Mouse (Mus musculus): ENCODE data around the gene Hmces. TPM values are rescaled to one million over a fixed set of nuclear protein-coding genes. Genes with fewer than 3 reads are reported as not detected.

The Hmces gene
- 10 to 100 TPM; 25.8 to 27.3 TPM for total RNA-seq (2021)

DNA sequence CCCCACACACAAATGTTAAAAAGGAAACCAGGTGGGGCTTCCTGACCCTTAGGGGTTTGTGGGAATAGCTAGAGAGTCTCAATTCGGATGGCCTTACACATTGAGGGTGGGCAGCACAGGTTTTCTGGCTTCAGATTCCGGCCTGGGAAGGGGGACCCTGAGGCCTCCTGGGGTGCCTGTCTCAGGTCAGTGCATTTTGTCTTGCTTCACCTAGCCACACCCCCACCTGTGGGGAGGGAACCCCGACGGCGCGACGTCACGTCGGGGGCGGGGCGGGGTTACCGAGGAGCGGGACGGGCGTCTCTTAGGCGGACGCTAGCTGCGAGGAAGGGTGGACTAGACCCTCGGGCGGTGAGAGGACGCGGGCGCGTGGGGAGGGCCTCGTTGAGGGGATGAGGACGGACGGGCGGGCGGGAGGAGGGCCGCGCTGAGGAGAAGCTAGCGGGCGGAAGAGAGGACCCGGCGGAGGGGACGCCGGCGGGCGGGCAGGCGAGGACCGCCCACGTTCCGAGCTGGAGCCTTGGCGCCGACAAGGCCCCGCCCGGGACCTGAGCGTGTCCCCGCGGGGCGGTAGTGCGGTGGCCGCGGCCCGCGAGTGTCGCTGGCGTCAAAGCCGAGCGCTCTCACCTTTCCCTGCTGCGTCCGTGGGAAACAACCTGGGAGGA is at the start of gene Hmces:
Hmces (plus strand) TSS at position 275 of the 665 bp plus-strand sequence.
- intact Hi-C loops (cut with DNase I) = loop anchor here (5.0 kb wide), 1 partner anchor 69 kb away; the partner anchor contains the start of gene H1fx
- peak; percentile 20 to 85 for DNase-seq (ENCODE audit: extremely low spot score in 1 of 2, low spot score in 2 of 2)

DNA sequence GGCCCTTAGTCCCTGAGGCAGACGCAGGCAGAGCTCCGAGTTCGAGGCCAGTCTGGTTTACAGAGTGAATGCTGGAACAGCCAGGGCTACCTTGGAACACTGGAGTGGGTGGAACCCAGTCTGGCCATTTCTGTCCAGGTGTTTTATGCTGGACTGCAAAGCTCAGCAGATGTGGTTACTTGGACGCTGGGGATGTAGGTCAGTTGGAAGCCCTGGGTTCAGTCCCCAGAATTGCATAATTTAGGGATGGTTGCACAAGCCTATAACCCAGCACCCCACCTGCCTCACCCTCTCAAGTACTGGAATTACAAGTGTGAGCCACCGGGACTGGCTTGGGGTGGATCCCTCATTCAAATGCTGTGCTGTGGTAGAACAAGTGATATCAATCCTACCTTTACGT is 47.5 kb upstream of the Hmces start:
- intact Hi-C loops (cut with DNase I) = no loop called here
- DNase-seq (ENCODE audit: extremely low spot score in 1 of 2, low spot score in 2 of 2) = no peak

DNA sequence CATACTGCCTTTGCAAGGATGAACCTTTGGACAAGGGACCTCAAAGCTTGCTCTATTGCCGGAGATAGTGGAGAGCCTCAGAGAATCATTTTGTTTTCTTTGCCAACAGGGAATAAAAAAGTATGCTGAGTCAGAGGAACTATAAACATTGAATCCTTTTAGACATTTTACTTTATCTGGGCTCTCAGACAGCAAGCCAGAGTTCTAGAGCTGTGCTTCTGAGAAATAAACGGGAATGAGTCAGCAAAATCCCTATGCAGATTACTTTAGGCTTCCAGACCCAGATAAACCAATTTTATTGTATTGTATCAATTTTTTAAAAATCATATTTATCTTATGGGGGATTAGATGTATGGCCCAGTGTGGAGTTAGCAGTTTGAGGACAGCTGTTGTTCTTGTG is 46.5 kb upstream of the Hmces start:
- no peak for DNase-seq (ENCODE audit: extremely low spot score in 1 of 2, low spot score in 2 of 2)
- intact Hi-C loops (cut with DNase I) = no loop called here

DNA sequence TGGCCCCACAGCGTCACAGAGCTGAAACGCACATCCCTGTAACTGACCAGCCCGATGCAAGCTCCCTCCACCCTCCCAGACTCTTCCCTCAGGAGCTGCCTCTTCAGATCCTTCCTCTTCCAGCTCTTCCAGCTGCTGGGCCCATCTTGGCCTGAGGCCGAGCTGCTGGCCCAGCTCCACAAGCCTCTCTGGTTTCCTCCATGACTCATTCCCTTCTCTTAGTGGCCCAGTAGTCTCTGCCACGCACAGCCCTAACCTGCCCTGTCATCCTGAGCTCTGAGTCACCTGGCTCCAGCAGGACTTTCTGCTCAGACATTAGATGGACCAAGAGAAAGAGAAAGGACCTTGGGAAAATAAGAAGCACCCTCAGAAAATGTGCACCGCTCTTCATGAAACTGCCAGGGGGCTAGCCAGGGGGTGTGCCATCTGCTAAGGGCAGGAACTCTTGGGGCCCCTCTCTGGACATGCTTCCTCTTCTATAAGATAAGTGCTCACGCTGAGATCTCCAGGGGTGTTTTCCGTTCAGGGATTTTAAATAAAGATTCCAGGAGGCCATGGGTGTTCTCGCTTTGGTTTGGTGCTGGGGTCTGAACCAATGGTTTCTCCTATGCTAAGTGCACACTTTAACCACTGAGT is 44.7 kb upstream of the Hmces start:
- DNase-seq (ENCODE audit: extremely low spot score in 1 of 2, low spot score in 2 of 2) = peak in 1 of 2 experiments; percentile 65
- intact Hi-C loops (cut with DNase I) = no loop called here

GRCm38 (mm10) chr6:87870440-87870839 is 43.3 kb upstream of the Hmces start:
- intact Hi-C loops (cut with DNase I) = no loop called here
- no peak for DNase-seq (ENCODE audit: extremely low spot score in 1 of 2, low spot score in 2 of 2)

DNA sequence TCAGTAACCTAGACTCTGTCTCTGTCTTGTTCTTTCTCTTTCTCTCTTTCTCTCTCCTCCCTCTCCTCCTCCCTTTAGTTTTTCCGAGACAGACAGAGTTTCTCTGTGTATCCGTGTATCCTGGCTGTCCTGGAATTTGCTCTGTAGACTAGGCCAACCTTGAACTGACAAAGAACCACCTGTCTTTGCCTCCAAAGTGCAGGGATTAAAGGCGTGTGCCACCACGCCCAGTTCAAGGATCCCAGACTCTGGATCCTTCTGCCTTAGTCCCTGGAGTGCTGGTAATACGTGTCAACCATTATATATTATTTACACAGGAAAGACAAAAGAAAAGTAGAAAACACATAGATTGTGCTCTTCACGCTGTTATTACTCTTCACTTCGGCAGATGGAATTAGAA is 42.5 kb upstream of the Hmces start:
- no peak for DNase-seq (ENCODE audit: extremely low spot score in 1 of 2, low spot score in 2 of 2)
- intact Hi-C loops (cut with DNase I) = no loop called here

- DNase-seq (ENCODE audit: extremely low spot score in 1 of 2, low spot score in 2 of 2) = no peak
- intact Hi-C loops (cut with DNase I) = no loop called here
Observed at GRCm38 (mm10) chr6:87873104-87873503, 40.6 kb upstream of the Hmces start.

DNA sequence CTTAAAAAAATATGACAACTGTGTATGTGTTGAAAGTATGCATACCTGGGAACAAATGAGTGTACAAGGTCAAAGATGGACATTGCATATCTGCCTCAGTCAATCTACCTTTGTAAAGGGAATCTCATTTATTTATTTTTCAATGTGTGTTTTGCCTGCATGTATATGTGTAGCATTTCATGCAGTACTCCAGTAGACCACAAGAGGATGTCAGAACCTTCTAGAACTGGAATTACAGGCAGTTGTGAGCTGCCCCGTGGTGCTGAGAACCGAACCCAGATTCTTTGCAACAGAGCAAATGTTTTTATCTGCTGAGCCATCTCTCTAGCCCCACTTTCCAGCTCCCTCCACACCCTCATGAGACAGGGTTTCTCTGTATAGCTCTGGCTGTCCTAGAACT is 39.8 kb upstream of the Hmces start:
- intact Hi-C loops (cut with DNase I) = no loop called here
- DNase-seq (ENCODE audit: extremely low spot score in 1 of 2, low spot score in 2 of 2) = no peak

GRCm38 (mm10) chr6:87875083-87875482 is 38.7 kb upstream of the Hmces start:
- DNase-seq (ENCODE audit: extremely low spot score in 1 of 2, low spot score in 2 of 2) = no peak

GRCm38 (mm10) chr6:87875562-87875961 is 38.2 kb upstream of the Hmces start:
- no peak for DNase-seq (ENCODE audit: extremely low spot score in 1 of 2, low spot score in 2 of 2)
- intact Hi-C loops (cut with DNase I) = no loop called here

More at GRCm38 (mm10) chr6:87875083-87875482, 38.7 kb upstream of the Hmces start:
- intact Hi-C loops (cut with DNase I) = no loop called here

DNA sequence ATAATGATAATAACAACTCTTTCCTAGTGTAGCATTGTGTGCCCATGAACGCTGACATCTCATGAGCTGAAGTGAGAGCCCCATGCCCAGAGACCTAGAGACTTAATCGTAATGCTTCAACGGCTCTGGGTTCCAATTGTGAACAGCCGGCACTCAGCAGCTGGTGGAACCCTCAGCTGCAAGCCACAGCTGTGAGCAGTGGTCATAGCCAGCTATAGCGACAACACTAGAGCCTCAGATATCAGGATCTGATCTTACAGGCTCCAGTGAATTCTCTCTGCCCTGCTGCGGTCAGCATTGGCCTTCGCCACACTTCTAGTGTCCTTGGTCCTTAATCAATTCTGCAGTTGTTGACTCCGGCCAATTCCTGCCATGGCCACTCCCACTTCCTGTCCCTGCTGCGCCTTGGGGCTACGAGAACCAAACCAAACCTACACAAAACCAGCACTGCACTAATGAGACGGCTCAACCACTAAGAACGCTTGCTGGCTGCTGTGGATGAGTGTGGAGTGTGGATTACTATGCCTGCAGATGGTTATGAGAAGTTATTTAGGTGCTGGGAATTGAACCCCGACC is 37.6 kb upstream of the Hmces start:
- peak in 1 of 2 experiments; percentile 52 for DNase-seq (ENCODE audit: extremely low spot score in 1 of 2, low spot score in 2 of 2)
- intact Hi-C loops (cut with DNase I) = no loop called here

DNA sequence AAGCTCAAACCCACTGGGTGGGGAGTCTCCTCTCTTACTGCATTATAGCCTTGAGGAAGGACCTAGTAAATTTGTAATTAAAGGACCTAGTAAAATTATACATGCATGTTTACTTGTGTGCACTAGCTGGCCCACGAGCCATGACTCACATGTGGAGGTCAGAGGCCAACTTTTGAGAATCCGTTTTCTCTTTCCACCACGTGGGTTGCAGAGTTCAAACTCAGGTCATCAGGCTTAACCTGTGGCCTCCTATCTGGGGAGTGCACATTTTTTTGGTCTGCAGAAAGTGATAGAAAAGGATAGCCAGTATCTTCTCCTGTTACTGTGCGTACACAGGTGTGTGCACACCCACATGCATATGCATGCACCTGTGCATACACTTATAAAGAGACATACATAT is 34.7 kb upstream of the Hmces start:
- intact Hi-C loops (cut with DNase I) = no loop called here
- no peak for DNase-seq (ENCODE audit: extremely low spot score in 1 of 2, low spot score in 2 of 2)

- no peak for DNase-seq (ENCODE audit: extremely low spot score in 1 of 2, low spot score in 2 of 2)
- intact Hi-C loops (cut with DNase I) = no loop called here
Observed at GRCm38 (mm10) chr6:87879628-87880027, 34.1 kb upstream of the Hmces start.

DNA sequence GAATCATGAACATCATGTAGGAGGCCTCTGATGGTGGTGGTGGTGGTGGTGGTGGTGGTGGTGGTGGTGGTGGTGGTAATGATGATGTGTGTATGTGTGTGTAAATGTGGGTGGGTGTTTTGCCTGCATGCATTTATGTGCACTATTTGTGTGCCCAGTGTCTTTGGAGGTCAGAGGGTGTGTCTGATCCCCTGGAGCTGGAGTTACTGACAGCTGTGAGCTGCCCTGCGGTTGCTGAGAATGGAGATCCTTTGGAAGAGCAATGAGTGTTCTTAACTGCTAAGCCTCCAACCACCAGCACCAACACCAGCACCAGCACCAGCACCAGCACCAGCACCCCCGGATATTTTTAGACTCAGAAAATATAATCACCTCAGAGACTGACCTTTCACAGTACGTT is 31.5 kb upstream of the Hmces start:
- no peak for DNase-seq (ENCODE audit: extremely low spot score in 1 of 2, low spot score in 2 of 2)
- intact Hi-C loops (cut with DNase I) = no loop called here

- intact Hi-C loops (cut with DNase I) = no loop called here
- peak; percentile 84 to 85 for DNase-seq (ENCODE audit: extremely low spot score in 1 of 2, low spot score in 2 of 2)
Observed at GRCm38 (mm10) chr6:87882816-87883215, 30.9 kb upstream of the Hmces start.

- DNase-seq (ENCODE audit: extremely low spot score in 1 of 2, low spot score in 2 of 2) = no peak
- intact Hi-C loops (cut with DNase I) = no loop called here
Observed at GRCm38 (mm10) chr6:87886721-87887120, 27.0 kb upstream of the Hmces start.

DNA sequence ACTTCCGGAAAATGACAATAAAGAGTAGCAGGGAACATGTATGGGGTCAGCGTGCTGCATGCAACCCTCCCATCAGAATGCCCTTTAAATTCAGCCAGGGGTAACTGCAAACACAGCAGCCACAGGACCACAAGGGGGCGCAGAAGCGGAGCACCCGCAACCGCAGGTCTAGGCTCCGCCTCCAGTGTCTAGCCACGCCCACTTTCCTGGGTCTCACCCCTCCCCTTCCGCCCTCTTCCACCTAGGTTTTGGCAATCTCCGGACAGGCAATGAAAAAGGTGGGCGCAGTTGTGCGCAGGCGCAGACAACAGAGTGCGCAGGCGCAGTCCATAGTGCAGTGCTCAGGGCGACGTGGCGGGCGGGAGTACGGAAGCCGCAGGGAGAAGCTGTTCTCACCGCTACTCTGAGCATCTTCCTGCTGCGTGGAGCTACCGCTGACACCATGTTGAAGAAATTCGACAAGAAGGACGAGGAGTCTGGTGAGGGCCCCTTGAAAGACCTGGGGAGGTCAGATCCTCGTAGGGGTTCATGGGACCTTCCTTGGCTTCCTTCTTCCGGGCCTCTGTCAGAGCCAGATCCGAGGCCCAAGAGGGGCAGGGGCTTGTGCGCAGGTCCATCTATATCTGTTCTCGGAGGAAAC is 26.0 kb upstream of the Hmces start, which contains the start of gene Copg1:
Copg1 (plus strand) TSS at position 221 of the 640 bp plus-strand sequence.
- intact Hi-C loops (cut with DNase I) = no loop called here
- DNase-seq (ENCODE audit: extremely low spot score in 1 of 2, low spot score in 2 of 2) = peak; percentile 99

DNA sequence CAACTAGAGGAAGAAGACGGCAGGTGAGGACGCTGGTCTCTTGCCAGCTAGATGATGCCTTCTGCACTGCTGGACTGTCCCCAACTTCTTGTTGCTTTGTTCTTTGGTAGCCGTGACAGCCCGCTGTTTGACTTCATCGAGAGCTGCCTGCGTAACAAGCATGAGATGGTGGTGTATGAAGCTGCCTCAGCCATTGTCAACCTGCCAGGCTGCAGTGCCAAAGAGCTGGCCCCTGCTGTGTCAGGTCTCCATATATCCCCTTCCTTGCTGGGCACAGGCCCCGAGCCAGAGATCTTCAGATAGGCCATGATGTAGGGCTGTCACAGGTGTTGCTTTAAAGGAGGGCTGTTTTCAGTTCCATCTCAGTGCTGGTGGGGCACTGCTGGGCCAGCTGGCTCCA is 19.8 kb upstream of the Hmces start:
- no peak for DNase-seq (ENCODE audit: extremely low spot score in 1 of 2, low spot score in 2 of 2)
- intact Hi-C loops (cut with DNase I) = no loop called here

DNA sequence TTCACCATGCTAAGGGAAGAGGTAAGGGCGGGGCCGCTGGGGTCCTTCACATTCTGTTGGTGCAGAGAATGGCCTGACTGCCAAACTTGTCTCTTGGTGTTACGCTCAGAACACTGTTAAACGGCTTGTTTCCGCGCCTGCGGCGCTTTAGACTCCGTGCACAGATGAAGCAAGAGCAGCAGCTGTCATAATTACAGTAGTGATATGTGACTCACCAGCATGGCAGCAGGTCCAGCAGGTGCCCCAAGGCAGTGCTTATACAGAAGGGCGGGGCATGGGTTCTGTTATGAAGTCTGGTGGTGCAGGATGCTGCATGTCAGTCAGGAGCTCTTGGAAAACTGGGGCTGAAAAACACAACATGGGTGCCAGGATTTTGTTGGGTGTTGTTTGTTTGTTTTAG is 15.7 kb upstream of the Hmces start:
- no peak for DNase-seq (ENCODE audit: extremely low spot score in 1 of 2, low spot score in 2 of 2)
- intact Hi-C loops (cut with DNase I) = loop anchor here (5.0 kb wide), 1 partner anchor 199 kb away; no protein-coding TSS in a partner anchor

DNA sequence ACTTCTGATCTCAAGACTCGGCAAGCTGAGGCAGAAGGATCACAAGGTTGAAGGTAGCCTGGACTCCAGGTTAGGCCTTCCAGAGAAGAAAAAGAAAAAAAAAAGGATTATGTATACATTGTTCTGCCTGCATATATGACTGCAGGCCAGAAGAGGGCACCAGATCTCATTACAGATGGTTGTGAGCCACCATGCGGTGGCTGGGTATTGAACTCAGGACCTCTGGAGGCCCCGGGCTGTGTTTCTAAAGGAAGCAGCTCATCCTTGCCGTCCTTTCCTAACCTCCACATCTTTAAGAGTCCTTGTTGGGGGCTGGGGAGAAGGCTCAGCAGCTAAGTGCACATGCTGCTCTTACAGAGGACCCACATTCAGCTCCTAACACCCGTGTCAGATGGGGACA is 7.1 kb upstream of the Hmces start:
- intact Hi-C loops (cut with DNase I) = no loop called here
- DNase-seq (ENCODE audit: extremely low spot score in 1 of 2, low spot score in 2 of 2) = no peak

All from left cerebral cortex, postnatal 10 days (tissue).